Mouse (Mus musculus): ENCODE measurements around the gene Map4k4. TPM values are rescaled to one million over a fixed set of nuclear protein-coding genes. Genes with fewer than 3 reads are reported as not detected.
A peak's percentile ranks its signal among the peaks of the same experiment; 100 is the strongest.

Gene Map4k4
- total and polyA plus RNA-seq, 2 experiments from 2014 or later, result 21.3 to 241 TPM

GRCm38 (mm10) chr1:40006043-40006651 lies 105.4 kb downstream of the Map4k4 start:
- TF ChIP-seq CTCF (IDR thresholded peaks at IDR 0.05; ENCODE audit: low read depth), result no peak
- Histone ChIP-seq H3K9ac (no peak overlapping the region), H3K27ac (ENCODE audit: low read depth, low read length) (no peak overlapping the region), H3K4me1 (ENCODE audit: insufficient read depth) (no peaks in the 10 kb centered on the region), H3K4me3 (ENCODE audit: low read depth, low read length) (no peak overlapping the region), H3K9me3 (ENCODE audit: low read length) (no peaks in the 10 kb centered on the region), H3K4me2 (ENCODE audit: low read depth) (no peak overlapping the region), H3K36me3 (ENCODE audit: insufficient read depth) (peaks cover 86% of the 10 kb centered on the region), H3K27me3 (ENCODE audit: insufficient read depth, low read length) (no peaks in the 10 kb centered on the region)
- ATAC-seq, result peak; percentile 23; the same call in 1 of the 2 replicates
- 98% methylated on average over 4 of the region's 4 CpGs for WGBS
- no peak for DNase-seq

GRCm38 (mm10) chr1:40007962-40008471 lies 107.3 kb downstream of the Map4k4 start:
- WGBS, result 78% methylated on average over 17 of the region's 17 CpGs
- H3K27me3 ChIP-seq (ENCODE audit: insufficient read depth, low read length), result no peaks in the 10 kb centered on the region
- ATAC-seq (no peak), DNase-seq (no peak)
- H3K27ac ChIP-seq (ENCODE audit: low read depth, low read length), result no peak overlapping the region
- H3K4me2 ChIP-seq (ENCODE audit: low read depth), result no peak overlapping the region
- H3K9me3 ChIP-seq (ENCODE audit: low read length), result no peaks in the 10 kb centered on the region
- peaks cover 93% of the 10 kb centered on the region for H3K36me3 ChIP-seq (ENCODE audit: insufficient read depth)
- no peak overlapping the region for H3K9ac ChIP-seq
- H3K4me1 ChIP-seq (ENCODE audit: insufficient read depth), result no peaks in the 10 kb centered on the region
- no peak for TF ChIP-seq CTCF (IDR thresholded peaks at IDR 0.05; ENCODE audit: low read depth)
- no peak overlapping the region for H3K4me3 ChIP-seq (ENCODE audit: low read depth, low read length)

- Histone ChIP-seq H3K9ac (no peak overlapping the region), H3K4me3 (ENCODE audit: low read depth, low read length) (no peak overlapping the region), H3K9me3 (ENCODE audit: low read length) (no peaks in the 10 kb centered on the region), H3K27ac (ENCODE audit: low read depth, low read length) (no peak overlapping the region), H3K27me3 (ENCODE audit: insufficient read depth, low read length) (no peaks in the 10 kb centered on the region), H3K36me3 (ENCODE audit: insufficient read depth) (peaks cover 94% of the 10 kb centered on the region), H3K4me1 (ENCODE audit: insufficient read depth) (no peaks in the 10 kb centered on the region), H3K4me2 (ENCODE audit: low read depth) (no peak overlapping the region)
- WGBS, result 90% methylated on average over 8 of the region's 8 CpGs
- no peak for TF ChIP-seq CTCF (IDR thresholded peaks at IDR 0.05; ENCODE audit: low read depth)
- ATAC-seq (no peak), DNase-seq (no peak)
Observed at GRCm38 (mm10) chr1:40012696-40013095, 112.0 kb downstream of the Map4k4 start.

GRCm38 (mm10) chr1:40015066-40015678 lies 114.5 kb downstream of the Map4k4 start:
- H3K9ac ChIP-seq, result no peak overlapping the region
- no peaks in the 10 kb centered on the region for H3K4me1 ChIP-seq (ENCODE audit: insufficient read depth)
- peak overlapping the region; percentile 21; the same call in 1 of the 2 replicates for H3K27ac ChIP-seq (ENCODE audit: low read depth, low read length)
- no peak for TF ChIP-seq CTCF (IDR thresholded peaks at IDR 0.05; ENCODE audit: low read depth)
- no peak overlapping the region for H3K4me2 ChIP-seq (ENCODE audit: low read depth)
- 78% methylated on average over 7 of the region's 7 CpGs for WGBS
- H3K36me3 ChIP-seq (ENCODE audit: insufficient read depth), result peaks cover 90% of the 10 kb centered on the region
- no peak; the same call in 1 of the 2 replicates for ATAC-seq
- DNase-seq, result no peak
- H3K27me3 ChIP-seq (ENCODE audit: insufficient read depth, low read length), result no peaks in the 10 kb centered on the region
- no peaks in the 10 kb centered on the region for H3K9me3 ChIP-seq (ENCODE audit: low read length)
- H3K4me3 ChIP-seq (ENCODE audit: low read depth, low read length), result no peak overlapping the region

- no peak overlapping the region for H3K9ac ChIP-seq
- peaks cover 81% of the 10 kb centered on the region for H3K36me3 ChIP-seq (ENCODE audit: insufficient read depth)
- H3K4me3 ChIP-seq (ENCODE audit: low read depth, low read length), result no peak overlapping the region
- DNase-seq (no peak), ATAC-seq (no peak)
- no peaks in the 10 kb centered on the region for H3K27me3 ChIP-seq (ENCODE audit: insufficient read depth, low read length)
- 87% methylated on average over 4 of the region's 4 CpGs for WGBS
- H3K9me3 ChIP-seq (ENCODE audit: low read length), result no peaks in the 10 kb centered on the region
- no peak overlapping the region for H3K4me2 ChIP-seq (ENCODE audit: low read depth)
- H3K4me1 ChIP-seq (ENCODE audit: insufficient read depth), result no peaks in the 10 kb centered on the region
- TF ChIP-seq CTCF (IDR thresholded peaks at IDR 0.05; ENCODE audit: low read depth), result no peak
- no peak overlapping the region for H3K27ac ChIP-seq (ENCODE audit: low read depth, low read length)
Observed at GRCm38 (mm10) chr1:40021617-40022016, 120.9 kb downstream of the Map4k4 start.

- Histone ChIP-seq H3K9ac (no peak overlapping the region), H3K4me1 (ENCODE audit: insufficient read depth) (no peaks in the 10 kb centered on the region), H3K27me3 (ENCODE audit: insufficient read depth, low read length) (no peaks in the 10 kb centered on the region), H3K4me2 (ENCODE audit: low read depth) (no peak overlapping the region), H3K36me3 (ENCODE audit: insufficient read depth) (peaks cover 81% of the 10 kb centered on the region), H3K9me3 (ENCODE audit: low read length) (no peaks in the 10 kb centered on the region), H3K27ac (ENCODE audit: low read depth, low read length) (no peak overlapping the region), H3K4me3 (ENCODE audit: low read depth, low read length) (no peak overlapping the region)
- DNase-seq (no peak), ATAC-seq (no peak)
- 93% methylated on average over 9 of the region's 9 CpGs for WGBS
- TF ChIP-seq CTCF (IDR thresholded peaks at IDR 0.05; ENCODE audit: low read depth), result no peak
Observed at GRCm38 (mm10) chr1:40022472-40023135, 121.9 kb downstream of the Map4k4 start.

- Histone ChIP-seq H3K27me3 (ENCODE audit: insufficient read depth, low read length) (no peaks in the 10 kb centered on the region), H3K4me3 (ENCODE audit: low read depth, low read length) (no peak overlapping the region), H3K9me3 (ENCODE audit: low read length) (no peaks in the 10 kb centered on the region), H3K4me2 (ENCODE audit: low read depth) (no peak overlapping the region), H3K4me1 (ENCODE audit: insufficient read depth) (no peaks in the 10 kb centered on the region), H3K27ac (ENCODE audit: low read depth, low read length) (no peak overlapping the region), H3K36me3 (ENCODE audit: insufficient read depth) (peaks cover 77% of the 10 kb centered on the region), H3K9ac (no peak overlapping the region)
- WGBS, result 88% methylated on average over 15 of the region's 15 CpGs
- no peak for ATAC-seq
- TF ChIP-seq CTCF (IDR thresholded peaks at IDR 0.05; ENCODE audit: low read depth), result no peak
- no peak for DNase-seq
Observed at GRCm38 (mm10) chr1:40023206-40023605, 122.5 kb downstream of the Map4k4 start.

Measured in forebrain, postnatal 0 days (tissue).